Mouse (Mus musculus) midbrain, embryonic 16.5 days (tissue): ENCODE measurements around the gene Atp5g2. TPM values are rescaled to one million over a fixed set of nuclear protein-coding genes. Genes with fewer than 3 reads are reported as not detected.
A peak's percentile ranks its signal among the peaks of the same experiment; 100 is the strongest.
"Not testable (repeated sequence)": the region's sequence is repeated elsewhere in the genome, so short reads cannot be mapped to it uniquely, and the experiment has no call there.

Experiments
- ATAC-seq: fragments of 200-750 bp; cut with Nextera tagmentation; 2 replicates; pipeline ENCODE4 v1.8.0; 2017; ENCODE audit warnings: moderate TSS enrichment
- H3K27ac ChIP-seq: fragments of 300-500 bp; sonication (generic); 2 replicates; pipeline ENCODE4 v1.5.1; 2014; ENCODE audit warnings: mild to moderate bottlenecking, low read length, mixed read lengths
- H3K27me3 ChIP-seq: fragments of 300-500 bp; sonication (generic); 2 replicates; pipeline ENCODE4 v1.6.1; 2014; ENCODE audit warnings: low read depth, low read length, mixed read lengths; ENCODE audit not compliant: control insufficient read depth, insufficient read depth
- H3K36me3 ChIP-seq: fragments of 300-500 bp; sonication (generic); 2 replicates; pipeline ENCODE4 v1.6.1; 2014; ENCODE audit warnings: mild to moderate bottlenecking, low read length, moderate library complexity, mixed read lengths; ENCODE audit not compliant: control insufficient read depth, insufficient read depth
- H3K4me1 ChIP-seq: fragments of 300-500 bp; sonication (generic); 2 replicates; pipeline ENCODE4 v1.6.1; 2014; ENCODE audit warnings: mild to moderate bottlenecking, low read length, mixed read lengths; ENCODE audit not compliant: control insufficient read depth, insufficient read depth
- H3K4me2 ChIP-seq: fragments of 300-500 bp; sonication (generic); 2 replicates; pipeline ENCODE4 v1.6.1; 2014; ENCODE audit warnings: mild to moderate bottlenecking, low read length, mixed read lengths
- H3K4me3 ChIP-seq: fragments of 300-500 bp; sonication (generic); 2 replicates; pipeline ENCODE4 v1.5.1; 2014; ENCODE audit warnings: low read depth, mild to moderate bottlenecking, low read length, moderate library complexity, mixed read lengths
- H3K9ac ChIP-seq: fragments of 300-500 bp; sonication (generic); 2 replicates; pipeline ENCODE4 v1.6.1; 2014; ENCODE audit warnings: low read depth, low read length, mixed read lengths
- H3K9me3 ChIP-seq: fragments of 300-500 bp; sonication (generic); replicated peaks from 2 replicates; pipeline ENCODE4 v1.6.1; 2014; ENCODE audit warnings: mild to moderate bottlenecking, low read length, mixed read lengths; ENCODE audit not compliant: control insufficient read depth, poor library complexity, severe bottlenecking
- WGBS: fragments of 180-500 bp; shearing (Covaris S2); extraction: QIAGEN DNeasy Blood & Tissue Kit; methylation state at CpG from one replicate; pipeline ENCODE4 v1.1.7; 2014; 5-methylcytosine and 5-hydroxymethylcytosine counted together
- polyA plus RNA-seq: library from polyadenylated mRNA; unstranded; fragments of >200 nt; fragmentation: Nextera tagmentation; extraction: Ambion mirVana; gene quantifications from 2 replicates; pipeline ENCODE4 v1.2.1, GENCODE M21; 2015

Gene Atp5g2
- polyA plus RNA-seq, 1 experiment from 2014 or later: 49.8 TPM

- peaks cover 4% of the 10 kb centered on the region; the same call in 1 of the 2 replicates for H3K36me3 ChIP-seq
- peak overlapping the region; percentile 75 for H3K4me2 ChIP-seq
- ATAC-seq: peak; percentile 51
- H3K27ac ChIP-seq: peak overlapping the region; percentile 97
- H3K9ac ChIP-seq: peak overlapping the region; percentile 73
- H3K27me3 ChIP-seq: no peaks in the 10 kb centered on the region
- H3K4me3 ChIP-seq: peak overlapping the region; percentile 45
- no peaks in the 10 kb centered on the region for H3K9me3 ChIP-seq
- peaks cover 35% of the 10 kb centered on the region for H3K4me1 ChIP-seq
- 1% methylated on average over 30 of the region's 34 CpGs for WGBS
Observed at GRCm38 (mm10) chr15:102671721-102672214, 384 bp downstream of the Atp5g2 start.

GRCm38 (mm10) chr15:102670767-102671575, 1.2 kb downstream of the Atp5g2 start:
- H3K27me3 ChIP-seq: no peaks in the 10 kb centered on the region
- H3K4me3 ChIP-seq: peak overlapping the region; percentile 67
- under 1% methylated on average over 52 of the region's 53 CpGs for WGBS
- peak overlapping the region; percentile 75 for H3K4me2 ChIP-seq
- peaks cover 35% of the 10 kb centered on the region for H3K4me1 ChIP-seq
- H3K27ac ChIP-seq: peak overlapping the region; percentile 97
- H3K9ac ChIP-seq: peak overlapping the region; percentile 92
- no peaks in the 10 kb centered on the region for H3K9me3 ChIP-seq
- ATAC-seq: peak; percentile 92
- H3K36me3 ChIP-seq: peaks cover 5% of the 10 kb centered on the region; the same call in 1 of the 2 replicates

- H3K4me3 ChIP-seq: peak overlapping the region; percentile 67
- no peaks in the 10 kb centered on the region for H3K9me3 ChIP-seq
- ATAC-seq: peak; percentile 18; the same call in 1 of the 2 replicates
- H3K27me3 ChIP-seq: no peaks in the 10 kb centered on the region
- H3K36me3 ChIP-seq: peaks cover 6% of the 10 kb centered on the region
- H3K4me2 ChIP-seq: peak overlapping the region; percentile 64
- 13% methylated on average over 6 of the region's 6 CpGs for WGBS
- peaks cover 35% of the 10 kb centered on the region for H3K4me1 ChIP-seq
- H3K27ac ChIP-seq: peak overlapping the region; percentile 95
- H3K9ac ChIP-seq: peak overlapping the region; percentile 92
Observed at GRCm38 (mm10) chr15:102670281-102670680, 1.9 kb downstream of the Atp5g2 start.

- Histone ChIP-seq H3K36me3 (peaks cover 11% of the 10 kb centered on the region), H3K27ac (no peak overlapping the region), H3K4me1 (peaks cover 35% of the 10 kb centered on the region), H3K4me3 (no peak overlapping the region), H3K4me2 (peak overlapping the region; percentile 64), H3K9ac (no peak overlapping the region), H3K9me3 (no peaks in the 10 kb centered on the region), H3K27me3 (no peaks in the 10 kb centered on the region)
- no peak for ATAC-seq
- WGBS: 93% methylated on average over 8 of the region's 8 CpGs
Observed at GRCm38 (mm10) chr15:102669571-102669970, 2.6 kb downstream of the Atp5g2 start.

GRCm38 (mm10) chr15:102665494-102665893, 6.7 kb downstream of the Atp5g2 start:
- Histone ChIP-seq H3K27ac (no peak overlapping the region), H3K9ac (no peak overlapping the region), H3K9me3 (no peaks in the 10 kb centered on the region), H3K4me1 (peaks cover 10% of the 10 kb centered on the region), H3K4me3 (no peak overlapping the region), H3K36me3 (peaks cover 33% of the 10 kb centered on the region), H3K27me3 (no peaks in the 10 kb centered on the region), H3K4me2 (no peak overlapping the region)
- no peak for ATAC-seq
- WGBS: 56% methylated on average over 4 of the region's 4 CpGs

- peaks cover 33% of the 10 kb centered on the region for H3K36me3 ChIP-seq
- H3K27me3 ChIP-seq: no peaks in the 10 kb centered on the region
- H3K4me2 ChIP-seq: no peak overlapping the region
- no peak overlapping the region for H3K27ac ChIP-seq
- H3K4me1 ChIP-seq: no peaks in the 10 kb centered on the region
- no peaks in the 10 kb centered on the region for H3K9me3 ChIP-seq
- ATAC-seq: no peak
- 85% methylated on average over 8 of the region's 8 CpGs for WGBS
- no peak overlapping the region for H3K9ac ChIP-seq
- H3K4me3 ChIP-seq: no peak overlapping the region
Observed at GRCm38 (mm10) chr15:102663825-102664224, 8.3 kb downstream of the Atp5g2 start.

GRCm38 (mm10) chr15:102662601-102663000, 9.6 kb downstream of the Atp5g2 start:
- peaks cover 33% of the 10 kb centered on the region for H3K36me3 ChIP-seq

GRCm38 (mm10) chr15:102657926-102658381, 14.2 kb downstream of the Atp5g2 start:
- 88% methylated on average over 3 of the region's 3 CpGs for WGBS

More at GRCm38 (mm10) chr15:102662601-102663000, 9.6 kb downstream of the Atp5g2 start:
- WGBS: no CpG with 5 or more reads among the region's 2 CpGs
- not testable (repeated sequence) for H3K9ac ChIP-seq, H3K4me1 ChIP-seq, H3K9me3 ChIP-seq, H3K4me3 ChIP-seq, H3K27ac ChIP-seq, H3K27me3 ChIP-seq, ATAC-seq, H3K4me2 ChIP-seq

GRCm38 (mm10) chr15:102656658-102657057, 15.5 kb downstream of the Atp5g2 start:
- Histone ChIP-seq H3K27ac (peak overlapping the region; percentile 67), H3K4me3 (no peak overlapping the region), H3K4me2 (no peak overlapping the region), H3K36me3 (no peaks in the 10 kb centered on the region; the same call in 1 of the 2 replicates), H3K9ac (no peak overlapping the region), H3K27me3 (no peaks in the 10 kb centered on the region), H3K4me1 (0 out of 2 replicates have a peak, but pooled peaks cover 2% of the 10 kb centered on the region), H3K9me3 (no peaks in the 10 kb centered on the region)
- ATAC-seq: no peak
- WGBS: 13% methylated on average over 4 of the region's 4 CpGs

More at GRCm38 (mm10) chr15:102657926-102658381, 14.2 kb downstream of the Atp5g2 start:
- H3K27me3 ChIP-seq: no peaks in the 10 kb centered on the region
- peak overlapping the region; percentile 22; the same call in 1 of the 2 replicates for H3K27ac ChIP-seq
- H3K4me2 ChIP-seq: no peak overlapping the region
- H3K4me3 ChIP-seq: no peak overlapping the region
- no peak for ATAC-seq
- H3K9me3 ChIP-seq: no peaks in the 10 kb centered on the region
- no peak overlapping the region for H3K9ac ChIP-seq
- H3K4me1 ChIP-seq: 0 out of 2 replicates have a peak, but pooled peaks cover 2% of the 10 kb centered on the region
- H3K36me3 ChIP-seq: peaks cover 8% of the 10 kb centered on the region; the same call in 1 of the 2 replicates
